Mouse (Mus musculus): ENCODE results near the gene Fundc1. TPM values are rescaled to one million over a fixed set of nuclear protein-coding genes. Genes with fewer than 3 reads are reported as not detected.

Gene Fundc1
- polyA plus RNA-seq (2012; rRNA removed): 4.7 and 5.5 TPM in 2 replicates

DNA sequence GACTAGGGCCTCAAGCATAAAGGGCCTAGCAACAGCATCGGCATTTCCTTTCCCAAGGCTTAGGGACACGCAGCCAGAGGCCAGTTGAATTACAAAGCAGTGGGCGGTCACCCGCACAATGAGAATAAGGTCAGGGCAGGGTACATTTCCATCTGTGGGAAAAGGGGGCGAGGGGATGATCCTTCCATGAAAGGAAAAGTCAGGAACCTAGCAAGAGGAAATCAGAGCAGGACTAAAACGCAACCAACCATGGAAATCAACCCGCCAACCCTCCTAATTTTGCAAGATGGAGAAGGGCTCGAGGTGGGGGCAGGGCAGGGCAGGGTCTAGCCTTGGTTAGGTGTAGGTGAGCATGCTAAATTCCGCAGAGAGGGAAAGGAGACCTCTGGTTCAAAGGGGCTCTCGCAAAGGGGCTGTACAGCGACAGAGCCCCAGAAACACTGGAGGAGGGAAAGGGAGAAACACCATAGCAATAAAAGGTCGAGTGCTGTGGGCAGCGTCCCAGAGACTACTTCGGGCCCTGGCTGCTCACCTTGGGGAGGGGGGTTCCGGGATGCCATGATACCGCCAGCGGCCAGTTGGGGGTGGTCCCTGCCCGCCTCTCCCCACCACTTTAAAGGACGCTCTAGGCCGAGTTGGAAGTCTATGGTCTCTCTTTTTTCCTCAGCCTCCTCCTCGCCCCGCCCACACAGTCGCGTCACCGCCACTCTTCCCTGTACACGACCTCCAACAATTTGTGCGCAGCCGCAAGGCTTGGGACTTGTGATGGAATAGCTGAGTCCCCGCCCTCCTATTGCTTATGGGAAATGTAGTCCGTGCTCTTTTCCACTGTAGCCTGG is at the start of gene Fundc1:
TSS of gene Fundc1 (minus strand) at position 705 of the 839 bp plus-strand sequence.

